Mouse (Mus musculus): ENCODE measurements around the gene Gm9970. TPM values are rescaled to one million over a fixed set of nuclear protein-coding genes. Genes with fewer than 3 reads are reported as not detected.
A peak's percentile ranks its signal among the peaks of the same experiment; 100 is the strongest.
"Not testable (repeated sequence)": the region's sequence is repeated elsewhere in the genome, so short reads cannot be mapped to it uniquely, and the experiment has no call there.

The Gm9970 gene
- polyA plus RNA-seq, 1 experiment from 2014 or later, result 0.83 TPM

GRCm38 (mm10) chr5:31220448-31221303 lies 20.4 kb downstream of the Gm9970 start, which contains the start of gene Ppm1g:
Gene Ppm1g (minus strand): TSS chr5:31220687.
- Histone ChIP-seq H3K9ac (peak within 1 kb of the TSS; percentile 97), H3K36me3 (no peaks in the 10 kb centered on the region), H3K9me3 (replicated peaks) (no peaks in the 10 kb centered on the region), H3K4me3 (replicated peaks) (peak within 1 kb of the TSS; percentile 99), H3K4me2 (peak within 1 kb of the TSS; percentile 84), H3K4me1 (peaks cover 17% of the 10 kb centered on the region), H3K27me3 (no peaks in the 10 kb centered on the region), H3K27ac (peak within 1 kb of the TSS; percentile 95)
- ATAC-seq (replicated peaks; ENCODE audit: low FRiP score), result peak; percentile 96
- under 1% methylated on average over 70 of the region's 70 CpGs for WGBS

GRCm38 (mm10) chr5:31219911-31220447 lies 21.1 kb downstream of the Gm9970 start:
- H3K27me3 ChIP-seq, result no peaks in the 10 kb centered on the region
- WGBS, result under 1% methylated on average over 40 of the region's 40 CpGs
- no peaks in the 10 kb centered on the region for H3K9me3 ChIP-seq (replicated peaks)
- ATAC-seq (replicated peaks; ENCODE audit: low FRiP score), result peak; percentile 75
- peaks cover 17% of the 10 kb centered on the region for H3K4me1 ChIP-seq
- H3K4me2 ChIP-seq, result peak overlapping the region; percentile 84
- H3K27ac ChIP-seq, result peak overlapping the region; percentile 95
- peak overlapping the region; percentile 99 for H3K4me3 ChIP-seq (replicated peaks)
- peak overlapping the region; percentile 97 for H3K9ac ChIP-seq
- no peaks in the 10 kb centered on the region for H3K36me3 ChIP-seq

GRCm38 (mm10) chr5:31219474-31219873 lies 21.6 kb downstream of the Gm9970 start:
- Histone ChIP-seq H3K36me3 (no peaks in the 10 kb centered on the region), H3K4me3 (replicated peaks) (peak overlapping the region; percentile 99), H3K9ac (peak overlapping the region; percentile 97), H3K9me3 (replicated peaks) (no peaks in the 10 kb centered on the region), H3K27ac (peak overlapping the region; percentile 95), H3K27me3 (no peaks in the 10 kb centered on the region), H3K4me2 (peak overlapping the region; percentile 84), H3K4me1 (peaks cover 17% of the 10 kb centered on the region)
- WGBS, result 1% methylated on average over 11 of the region's 11 CpGs
- ATAC-seq (replicated peaks; ENCODE audit: low FRiP score), result no peak

- no peak for ATAC-seq (replicated peaks; ENCODE audit: low FRiP score)
- Histone ChIP-seq H3K9me3 (replicated peaks) (no peaks in the 10 kb centered on the region), H3K36me3 (no peaks in the 10 kb centered on the region), H3K4me2 (peak overlapping the region; percentile 84), H3K4me1 (peaks cover 17% of the 10 kb centered on the region), H3K9ac (0 out of 2 replicates have a peak overlapping the region, but pooled peaks have one; percentile 31), H3K27ac (no peak overlapping the region), H3K27me3 (no peaks in the 10 kb centered on the region), H3K4me3 (replicated peaks) (peak overlapping the region; percentile 99)
- 5% methylated on average over 2 of the region's 2 CpGs for WGBS
Observed at GRCm38 (mm10) chr5:31219070-31219469, 22.0 kb downstream of the Gm9970 start.

- Histone ChIP-seq H3K9ac (no peak overlapping the region), H3K27me3 (no peaks in the 10 kb centered on the region), H3K36me3 (no peaks in the 10 kb centered on the region), H3K9me3 (replicated peaks) (no peaks in the 10 kb centered on the region), H3K4me3 (replicated peaks) (no peak overlapping the region), H3K4me1 (peaks cover 17% of the 10 kb centered on the region), H3K27ac (no peak overlapping the region), H3K4me2 (no peak overlapping the region)
- 59% methylated on average over 7 of the region's 7 CpGs for WGBS
- no peak for ATAC-seq (replicated peaks; ENCODE audit: low FRiP score)
Observed at GRCm38 (mm10) chr5:31218294-31218693, 22.7 kb downstream of the Gm9970 start.

- H3K36me3 ChIP-seq; H3K4me2 ChIP-seq; H3K9ac ChIP-seq; H3K27ac ChIP-seq; ATAC-seq (replicated peaks; ENCODE audit: low FRiP score); H3K27me3 ChIP-seq; H3K9me3 ChIP-seq (replicated peaks); H3K4me3 ChIP-seq (replicated peaks): not testable (repeated sequence)
- H3K4me1 ChIP-seq, result peaks cover 16% of the 10 kb centered on the region
- WGBS, result 94% methylated on average over 6 of the region's 6 CpGs
Observed at GRCm38 (mm10) chr5:31216554-31216953, 24.5 kb downstream of the Gm9970 start.

GRCm38 (mm10) chr5:31204421-31204820 lies 36.6 kb downstream of the Gm9970 start:
- no peak for ATAC-seq (replicated peaks; ENCODE audit: low FRiP score)
- H3K9ac ChIP-seq, result no peak overlapping the region
- H3K27me3 ChIP-seq, result no peaks in the 10 kb centered on the region
- no peak overlapping the region for H3K4me3 ChIP-seq (replicated peaks)
- H3K27ac ChIP-seq, result no peak overlapping the region
- no peak overlapping the region for H3K4me2 ChIP-seq
- peaks cover 30% of the 10 kb centered on the region for H3K4me1 ChIP-seq
- peaks cover 4% of the 10 kb centered on the region for H3K9me3 ChIP-seq (replicated peaks)
- peaks cover 76% of the 10 kb centered on the region for H3K36me3 ChIP-seq
- WGBS, result 91% methylated on average over 6 of the region's 6 CpGs

- H3K4me2 ChIP-seq, result no peak overlapping the region
- WGBS, result 94% methylated on average over 2 of the region's 2 CpGs
- no peaks in the 10 kb centered on the region for H3K27me3 ChIP-seq
- H3K9me3 ChIP-seq (replicated peaks), result peaks cover 4% of the 10 kb centered on the region
- peaks cover 82% of the 10 kb centered on the region for H3K36me3 ChIP-seq
- H3K4me1 ChIP-seq, result peaks cover 33% of the 10 kb centered on the region
- no peak for ATAC-seq (replicated peaks; ENCODE audit: low FRiP score)
- no peak overlapping the region for H3K27ac ChIP-seq
- no peak overlapping the region for H3K9ac ChIP-seq
- H3K4me3 ChIP-seq (replicated peaks), result no peak overlapping the region
Observed at GRCm38 (mm10) chr5:31203866-31204265, 37.2 kb downstream of the Gm9970 start.

GRCm38 (mm10) chr5:31202933-31203332 lies 38.1 kb downstream of the Gm9970 start:
- H3K4me2 ChIP-seq, result peak overlapping the region; percentile 76
- no peaks in the 10 kb centered on the region for H3K27me3 ChIP-seq
- peaks cover 4% of the 10 kb centered on the region for H3K9me3 ChIP-seq (replicated peaks)
- H3K9ac ChIP-seq, result 0 out of 2 replicates have a peak overlapping the region, but pooled peaks have one; percentile 85
- 87% methylated on average over 7 of the region's 7 CpGs for WGBS
- peak overlapping the region; percentile 94 for H3K4me3 ChIP-seq (replicated peaks)
- H3K4me1 ChIP-seq, result peaks cover 33% of the 10 kb centered on the region
- ATAC-seq (replicated peaks; ENCODE audit: low FRiP score), result no peak; the same call in 1 of the 2 replicates
- H3K27ac ChIP-seq, result peak overlapping the region; percentile 91
- H3K36me3 ChIP-seq, result peaks cover 82% of the 10 kb centered on the region

- H3K27ac ChIP-seq, result peak within 1 kb of the TSS; percentile 91
- peak within 1 kb of the TSS; percentile 85 for H3K9ac ChIP-seq
- H3K27me3 ChIP-seq, result no peaks in the 10 kb centered on the region
- H3K9me3 ChIP-seq (replicated peaks), result peaks cover 4% of the 10 kb centered on the region
- peaks cover 82% of the 10 kb centered on the region for H3K36me3 ChIP-seq
- WGBS, result under 1% methylated on average over 53 of the region's 53 CpGs
- H3K4me2 ChIP-seq, result peak within 1 kb of the TSS; percentile 76
- peak; percentile 96 for ATAC-seq (replicated peaks; ENCODE audit: low FRiP score)
- H3K4me1 ChIP-seq, result peaks cover 33% of the 10 kb centered on the region
- H3K4me3 ChIP-seq (replicated peaks), result peak within 1 kb of the TSS; percentile 94
Observed at GRCm38 (mm10) chr5:31201742-31202590, 39.1 kb downstream of the Gm9970 start, which contains the start of gene Zfp513. Gene Zfp513 (minus strand): TSS chr5:31202303.

GRCm38 (mm10) chr5:31201042-31201741 lies 39.8 kb downstream of the Gm9970 start:
- H3K9me3 ChIP-seq (replicated peaks), result peaks cover 4% of the 10 kb centered on the region
- H3K27me3 ChIP-seq, result no peaks in the 10 kb centered on the region
- peak overlapping the region; percentile 94 for H3K4me3 ChIP-seq (replicated peaks)
- peaks cover 33% of the 10 kb centered on the region for H3K4me1 ChIP-seq
- peak overlapping the region; percentile 76 for H3K4me2 ChIP-seq
- 11% methylated on average over 13 of the region's 13 CpGs for WGBS
- H3K9ac ChIP-seq, result peak overlapping the region; percentile 85
- H3K27ac ChIP-seq, result peak overlapping the region; percentile 84
- H3K36me3 ChIP-seq, result peaks cover 83% of the 10 kb centered on the region
- no peak for ATAC-seq (replicated peaks; ENCODE audit: low FRiP score)
